Mouse (Mus musculus): ENCODE data around the gene Sept12. TPM values are rescaled to one million over a fixed set of nuclear protein-coding genes. Genes with fewer than 3 reads are reported as not detected.

Gene Sept12
- polyA plus RNA-seq, 1 experiment from 2014 or later: not detected

GRCm38 (mm10) chr16:5014578-5014977, 16.9 kb upstream of the Sept12 start:
- TF ChIP-seq CTCF (IDR thresholded peaks at IDR 0.05; ENCODE audit: low read depth): no peak
- H3K27ac ChIP-seq (ENCODE audit: low read depth, low read length): 0 out of 2 replicates have a peak overlapping the region, but pooled peaks have one; percentile 23
- H3K4me1 ChIP-seq (replicated peaks; ENCODE audit: control insufficient read depth, insufficient read depth, low read length): no peaks in the 10 kb centered on the region
- no peak for ATAC-seq
- peaks cover 65% of the 10 kb centered on the region for H3K36me3 ChIP-seq (ENCODE audit: control insufficient read depth, insufficient read depth)
- H3K9me3 ChIP-seq (ENCODE audit: control insufficient read depth): no peaks in the 10 kb centered on the region
- 85% methylated on average over 4 of the region's 4 CpGs for WGBS
- no peak overlapping the region for H3K4me2 ChIP-seq (replicated peaks; ENCODE audit: low read depth)
- H3K27me3 ChIP-seq (replicated peaks; ENCODE audit: control insufficient read depth, insufficient read depth, low read length): no peaks in the 10 kb centered on the region
- no peak overlapping the region for H3K9ac ChIP-seq (ENCODE audit: low read depth, low read length)
- no peak overlapping the region for H3K4me3 ChIP-seq (ENCODE audit: low read depth, low read length)

DNA sequence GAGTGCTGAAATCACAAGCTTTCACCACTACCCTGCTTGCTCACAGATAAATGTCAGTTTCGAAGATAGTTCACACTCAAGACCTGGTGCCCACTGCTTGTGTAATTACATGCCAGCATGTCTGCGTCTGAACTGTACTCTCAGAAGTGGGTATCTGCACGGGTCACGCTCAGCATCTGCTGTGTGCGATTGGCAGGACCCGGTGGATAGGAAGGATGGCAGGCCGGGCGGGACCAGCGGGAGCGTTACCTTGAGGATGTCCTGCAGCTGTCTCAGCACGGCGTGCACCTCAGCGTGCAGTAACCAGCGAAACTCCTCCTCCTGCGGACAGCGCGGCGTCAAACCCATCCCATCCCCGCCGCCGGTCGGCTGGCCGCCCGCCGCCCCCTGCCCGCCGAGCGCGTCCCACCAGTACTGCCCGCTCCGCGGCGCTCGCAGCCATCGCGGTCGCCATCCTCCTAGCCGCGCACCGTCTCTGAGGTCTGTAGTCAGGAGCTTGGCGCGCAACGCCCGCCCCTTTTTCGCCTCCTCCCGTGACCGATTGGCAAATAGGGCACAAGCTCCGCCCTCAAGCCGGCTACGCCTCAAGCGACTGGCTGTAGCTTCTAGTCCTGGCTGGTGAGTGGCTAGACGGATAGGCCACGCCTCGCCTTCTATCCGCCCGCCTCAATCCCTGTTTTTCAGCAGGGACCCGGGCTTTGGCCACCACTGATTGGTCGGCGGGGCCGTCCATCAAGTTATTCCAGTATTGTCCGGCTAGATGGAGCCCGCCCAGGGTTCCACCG, 15.6 kb upstream of the Sept12 start, which contains the start of gene Rogdi:
Gene Rogdi (minus strand): TSS at position 500 of the 785 bp plus-strand sequence.
- peak; percentile 97 for ATAC-seq
- Histone ChIP-seq H3K4me1 (replicated peaks; ENCODE audit: control insufficient read depth, insufficient read depth, low read length) (no peaks in the 10 kb centered on the region), H3K27ac (ENCODE audit: low read depth, low read length) (peak within 1 kb of the TSS; percentile 64), H3K4me2 (replicated peaks; ENCODE audit: low read depth) (peak within 1 kb of the TSS; percentile 82), H3K4me3 (ENCODE audit: low read depth, low read length) (peak within 1 kb of the TSS; percentile 53), H3K9me3 (ENCODE audit: control insufficient read depth) (no peaks in the 10 kb centered on the region), H3K27me3 (replicated peaks; ENCODE audit: control insufficient read depth, insufficient read depth, low read length) (no peaks in the 10 kb centered on the region), H3K9ac (ENCODE audit: low read depth, low read length) (peak within 1 kb of the TSS; percentile 58), H3K36me3 (ENCODE audit: control insufficient read depth, insufficient read depth) (peaks cover 52% of the 10 kb centered on the region)
- WGBS: under 1% methylated on average over 62 of the region's 63 CpGs
- peak; percentile 55 for TF ChIP-seq CTCF (IDR thresholded peaks at IDR 0.05; ENCODE audit: low read depth)

GRCm38 (mm10) chr16:5012036-5013005, 14.7 kb upstream of the Sept12 start:
- H3K27ac ChIP-seq (ENCODE audit: low read depth, low read length): peak overlapping the region; percentile 64
- H3K4me3 ChIP-seq (ENCODE audit: low read depth, low read length): peak overlapping the region; percentile 53
- no peak for TF ChIP-seq CTCF (IDR thresholded peaks at IDR 0.05; ENCODE audit: low read depth)
- no peaks in the 10 kb centered on the region for H3K9me3 ChIP-seq (ENCODE audit: control insufficient read depth)
- H3K9ac ChIP-seq (ENCODE audit: low read depth, low read length): no peak overlapping the region
- H3K27me3 ChIP-seq (replicated peaks; ENCODE audit: control insufficient read depth, insufficient read depth, low read length): no peaks in the 10 kb centered on the region
- peak overlapping the region; percentile 82 for H3K4me2 ChIP-seq (replicated peaks; ENCODE audit: low read depth)
- peaks cover 43% of the 10 kb centered on the region for H3K36me3 ChIP-seq (ENCODE audit: control insufficient read depth, insufficient read depth)
- H3K4me1 ChIP-seq (replicated peaks; ENCODE audit: control insufficient read depth, insufficient read depth, low read length): no peaks in the 10 kb centered on the region
- ATAC-seq: no peak
- 39% methylated on average over 13 of the region's 13 CpGs for WGBS

DNA sequence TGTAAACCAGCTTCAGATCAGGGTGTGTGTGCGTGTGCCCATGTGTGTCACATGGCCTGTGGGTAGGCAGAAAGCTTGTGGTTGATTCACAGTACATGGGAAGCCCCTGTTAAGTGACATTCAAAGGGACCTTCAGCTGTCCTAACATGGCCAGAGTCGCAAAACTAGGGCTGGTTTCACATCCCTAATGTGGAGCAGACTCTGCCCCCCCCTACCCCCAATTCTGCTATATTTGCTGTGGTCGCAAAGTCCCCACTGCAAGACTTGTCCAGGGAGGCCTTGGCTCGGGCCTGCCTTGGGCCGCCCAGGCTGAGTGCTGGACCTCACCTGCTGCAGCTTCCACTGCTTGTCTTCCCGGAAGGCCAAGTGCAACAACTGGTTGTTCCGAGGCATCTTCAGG, 13.6 kb upstream of the Sept12 start:
- 85% methylated on average over 7 of the region's 7 CpGs for WGBS
- no peaks in the 10 kb centered on the region for H3K4me1 ChIP-seq (replicated peaks; ENCODE audit: control insufficient read depth, insufficient read depth, low read length)
- no peak overlapping the region for H3K4me2 ChIP-seq (replicated peaks; ENCODE audit: low read depth)
- ATAC-seq: no peak
- H3K9me3 ChIP-seq (ENCODE audit: control insufficient read depth): no peaks in the 10 kb centered on the region
- no peak for TF ChIP-seq CTCF (IDR thresholded peaks at IDR 0.05; ENCODE audit: low read depth)
- H3K27me3 ChIP-seq (replicated peaks; ENCODE audit: control insufficient read depth, insufficient read depth, low read length): no peaks in the 10 kb centered on the region
- H3K4me3 ChIP-seq (ENCODE audit: low read depth, low read length): no peak overlapping the region
- no peak overlapping the region for H3K9ac ChIP-seq (ENCODE audit: low read depth, low read length)
- peaks cover 32% of the 10 kb centered on the region for H3K36me3 ChIP-seq (ENCODE audit: control insufficient read depth, insufficient read depth)
- H3K27ac ChIP-seq (ENCODE audit: low read depth, low read length): no peak overlapping the region

DNA sequence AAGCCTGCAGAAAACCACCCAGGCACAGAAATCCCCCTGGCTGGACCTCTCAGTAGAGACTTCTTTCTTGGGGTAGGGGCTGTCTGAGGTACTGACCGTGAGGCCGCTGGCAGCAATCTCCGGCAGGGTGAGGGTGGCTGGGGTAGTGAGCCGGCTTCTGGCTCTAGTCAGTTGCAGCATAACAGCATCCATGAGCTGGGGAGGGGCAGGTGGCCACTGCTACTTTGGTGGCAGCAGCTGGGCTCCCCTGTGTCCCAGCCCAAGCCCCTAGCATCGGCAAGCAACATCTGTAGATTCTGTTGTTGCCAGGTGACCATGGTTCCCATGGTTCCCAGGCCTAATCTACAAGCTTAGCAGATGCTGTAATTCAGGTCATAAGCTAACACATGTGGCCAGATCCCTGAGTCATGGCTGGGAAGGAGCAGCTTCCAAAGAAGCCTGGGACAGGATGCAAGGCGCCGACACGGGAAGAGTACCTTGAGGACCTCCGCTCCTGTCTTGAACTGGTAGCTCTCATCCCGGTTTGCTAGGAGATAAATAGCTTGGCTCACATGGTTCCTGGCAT, 12.8 kb upstream of the Sept12 start:
- H3K9ac ChIP-seq (ENCODE audit: low read depth, low read length): no peak overlapping the region
- H3K4me1 ChIP-seq (replicated peaks; ENCODE audit: control insufficient read depth, insufficient read depth, low read length): no peaks in the 10 kb centered on the region
- no peaks in the 10 kb centered on the region for H3K27me3 ChIP-seq (replicated peaks; ENCODE audit: control insufficient read depth, insufficient read depth, low read length)
- no peak overlapping the region for H3K27ac ChIP-seq (ENCODE audit: low read depth, low read length)
- ATAC-seq: no peak
- H3K4me3 ChIP-seq (ENCODE audit: low read depth, low read length): no peak overlapping the region
- TF ChIP-seq CTCF (IDR thresholded peaks at IDR 0.05; ENCODE audit: low read depth): no peak
- peaks cover 24% of the 10 kb centered on the region for H3K36me3 ChIP-seq (ENCODE audit: control insufficient read depth, insufficient read depth)
- no peaks in the 10 kb centered on the region for H3K9me3 ChIP-seq (ENCODE audit: control insufficient read depth)
- WGBS: 82% methylated on average over 10 of the region's 10 CpGs
- H3K4me2 ChIP-seq (replicated peaks; ENCODE audit: low read depth): no peak overlapping the region

DNA sequence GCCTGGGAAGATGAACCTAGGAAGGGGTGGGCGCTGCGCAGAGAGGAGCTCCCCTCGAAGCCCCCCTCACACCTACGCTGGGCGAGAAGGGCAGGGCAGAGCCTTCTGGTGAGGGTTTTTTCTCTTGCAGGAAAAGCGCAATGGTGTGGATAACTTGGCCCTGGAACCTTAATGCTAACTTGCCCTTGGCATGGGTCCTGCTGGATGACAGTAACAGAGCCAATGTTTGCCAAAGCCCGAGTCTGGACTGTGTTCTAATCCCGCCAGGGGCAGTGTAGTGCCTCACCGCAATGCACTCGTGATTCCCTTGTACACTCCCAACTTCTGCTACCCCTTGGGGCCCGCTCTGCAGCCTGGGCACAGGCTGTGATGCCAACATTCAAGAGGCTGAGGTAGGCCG, 10.4 kb upstream of the Sept12 start:
- Histone ChIP-seq H3K4me2 (replicated peaks; ENCODE audit: low read depth) (peak overlapping the region; percentile 68), H3K9ac (ENCODE audit: low read depth, low read length) (peak overlapping the region; percentile 46), H3K4me3 (ENCODE audit: low read depth, low read length) (peak overlapping the region; percentile 40), H3K27me3 (replicated peaks; ENCODE audit: control insufficient read depth, insufficient read depth, low read length) (no peaks in the 10 kb centered on the region), H3K27ac (ENCODE audit: low read depth, low read length) (peak overlapping the region; percentile 83), H3K4me1 (replicated peaks; ENCODE audit: control insufficient read depth, insufficient read depth, low read length) (no peaks in the 10 kb centered on the region), H3K9me3 (ENCODE audit: control insufficient read depth) (no peaks in the 10 kb centered on the region), H3K36me3 (ENCODE audit: control insufficient read depth, insufficient read depth) (peaks cover 13% of the 10 kb centered on the region; the same call in 1 of the 2 replicates)
- WGBS: 45% methylated on average over 12 of the region's 12 CpGs
- peak; percentile 34 for TF ChIP-seq CTCF (IDR thresholded peaks at IDR 0.05; ENCODE audit: low read depth)
- ATAC-seq: no peak

All from intestine, postnatal 0 days (tissue).